Mouse (Mus musculus): Measurements from ENCODE around the gene Gpam. TPM values are rescaled to one million over a fixed set of nuclear protein-coding genes. Genes with fewer than 3 reads are reported as not detected.

Gene Gpam
- total RNA-seq, 4 experiments from 2014 or later: 90.2 to 104 (median 98.9) TPM

DNA sequence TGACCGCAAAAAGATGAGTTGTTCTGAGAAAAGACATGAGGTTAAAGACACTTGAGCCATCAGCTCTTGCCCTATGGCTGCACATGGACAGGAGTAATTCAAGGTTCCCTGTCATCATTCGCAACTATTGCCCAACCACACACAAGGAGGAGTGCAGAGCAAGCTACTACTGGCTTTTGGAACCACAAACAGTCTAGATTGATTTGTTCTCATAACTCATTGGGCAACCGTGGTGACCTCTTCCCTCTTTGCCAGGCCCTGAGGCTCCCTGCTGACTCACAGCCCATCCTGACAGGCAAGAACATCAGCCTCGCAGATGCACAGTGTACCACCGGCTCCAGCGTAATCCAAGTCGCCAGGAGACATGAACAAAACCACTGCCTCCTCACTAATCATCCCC lies 12.3 kb upstream of the Gpam start:
- DNase-seq (ENCODE audit: low spot score in 2 of 2): no peak

DNA sequence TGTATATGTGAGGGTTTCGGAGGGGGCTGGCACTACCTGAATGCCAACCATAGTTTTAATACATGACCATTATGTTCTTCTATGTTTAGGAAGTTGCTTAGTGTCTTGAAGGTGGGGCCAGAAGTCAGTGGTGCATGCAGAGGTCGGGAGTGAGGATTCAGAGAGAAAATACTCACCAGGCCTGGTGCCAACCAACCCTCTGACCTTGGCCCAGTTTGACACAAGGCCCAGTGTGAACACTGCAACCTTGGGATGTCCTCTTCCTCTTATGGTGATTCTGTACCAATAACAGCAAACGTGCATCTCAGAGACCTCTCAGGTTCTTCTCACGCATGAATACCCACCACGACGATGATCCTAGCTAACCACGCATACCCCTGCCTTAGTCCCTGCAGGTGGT lies 11.5 kb upstream of the Gpam start:
- DNase-seq (ENCODE audit: low spot score in 2 of 2): no peak

DNA sequence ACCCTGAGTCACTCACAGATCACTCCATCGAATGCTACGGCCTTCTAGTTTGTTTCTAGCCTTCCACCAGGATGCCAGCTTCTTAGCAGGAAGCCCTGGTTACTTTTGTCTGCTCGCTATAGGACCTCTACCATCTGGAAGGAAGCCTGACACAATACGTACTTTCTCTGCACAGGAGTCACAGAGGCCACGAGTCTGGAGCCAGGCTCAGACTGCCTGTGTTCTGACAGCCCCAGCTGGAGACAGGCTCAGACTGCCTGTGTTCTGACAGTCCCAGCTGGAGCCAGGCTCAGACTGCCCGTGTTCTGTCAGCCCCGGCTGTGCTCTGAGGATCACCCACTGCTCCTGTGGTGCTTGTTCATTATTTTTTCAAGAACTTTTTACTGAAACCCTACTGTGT lies 10.8 kb upstream of the Gpam start:
- no peak for DNase-seq (ENCODE audit: low spot score in 2 of 2)

DNA sequence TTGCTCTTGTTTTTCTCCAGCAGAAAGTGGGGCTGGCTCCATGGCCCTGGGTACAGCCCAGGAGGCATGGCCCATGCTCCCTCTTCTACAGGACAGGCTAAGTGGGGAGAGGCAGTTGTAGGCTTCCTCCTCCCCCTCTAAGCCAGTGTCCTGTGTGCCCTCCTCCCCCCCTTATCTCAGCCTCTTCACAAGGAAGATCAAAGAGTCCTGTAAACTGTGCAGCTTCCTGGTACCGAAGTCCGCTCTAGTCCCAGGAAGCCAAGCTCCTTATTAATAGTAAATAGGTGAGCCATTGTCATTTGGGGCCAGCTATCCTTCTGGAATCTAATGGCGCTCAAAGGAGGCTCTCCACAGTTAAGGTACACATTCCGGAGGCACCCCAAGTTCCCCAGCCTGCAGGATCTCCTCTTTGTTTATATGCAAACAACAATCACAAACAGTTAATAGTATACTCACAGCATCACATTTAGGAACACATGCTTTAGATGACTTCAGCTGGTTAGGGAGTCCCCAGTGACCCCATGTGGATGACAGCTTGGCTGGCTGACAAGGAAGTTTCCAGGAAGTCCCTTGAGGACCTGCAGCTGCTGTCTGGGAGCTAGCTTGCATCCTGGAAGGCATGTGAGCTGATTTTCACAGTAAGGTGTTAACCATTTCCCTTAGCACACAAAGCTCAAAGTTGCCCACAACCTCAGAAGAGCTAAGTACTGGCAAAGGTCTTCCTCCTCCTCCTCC lies 9.8 kb upstream of the Gpam start:
- DNase-seq (ENCODE audit: low spot score in 2 of 2): peak in 1 of 2 experiments; percentile 32

DNA sequence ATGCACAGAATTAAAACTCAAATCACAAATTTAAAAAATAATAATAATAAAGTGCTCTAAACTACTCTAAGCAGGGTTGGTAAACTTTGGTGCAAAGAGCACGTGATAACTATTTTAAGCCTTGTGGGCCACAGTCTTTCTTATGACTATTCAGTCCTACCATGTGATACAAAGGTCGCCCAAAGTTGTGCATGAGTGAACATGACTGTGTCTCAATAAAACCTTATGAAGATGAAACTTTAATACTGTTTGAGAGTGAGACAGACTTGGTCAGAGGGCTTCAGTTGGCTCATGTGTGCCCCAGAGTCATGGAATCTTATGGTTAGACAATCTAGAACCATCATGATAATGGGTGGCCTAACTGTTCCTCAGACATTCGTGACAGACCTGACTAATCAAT lies 8.9 kb upstream of the Gpam start:
- no peak for DNase-seq (ENCODE audit: low spot score in 2 of 2)

DNA sequence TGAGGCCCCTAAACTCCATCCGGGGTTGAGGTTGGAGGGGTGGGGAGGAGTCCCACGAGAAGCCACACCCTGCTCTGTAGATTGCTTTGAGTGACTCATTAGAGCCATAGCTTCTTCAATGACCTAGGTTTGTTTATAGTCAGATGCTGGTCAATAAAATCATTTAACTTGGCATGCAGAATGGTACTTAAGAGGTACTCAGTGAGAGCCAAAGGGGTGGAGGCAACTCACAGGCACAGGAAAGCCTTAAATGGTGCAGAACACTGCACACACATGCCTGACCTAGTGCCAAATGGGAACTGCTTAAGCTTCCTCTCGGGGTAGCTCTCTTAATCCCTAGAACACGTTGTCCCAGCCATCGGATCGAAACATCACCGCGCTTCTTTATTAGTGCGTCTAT lies 7.5 kb upstream of the Gpam start:
- no peak for DNase-seq (ENCODE audit: low spot score in 2 of 2)

DNA sequence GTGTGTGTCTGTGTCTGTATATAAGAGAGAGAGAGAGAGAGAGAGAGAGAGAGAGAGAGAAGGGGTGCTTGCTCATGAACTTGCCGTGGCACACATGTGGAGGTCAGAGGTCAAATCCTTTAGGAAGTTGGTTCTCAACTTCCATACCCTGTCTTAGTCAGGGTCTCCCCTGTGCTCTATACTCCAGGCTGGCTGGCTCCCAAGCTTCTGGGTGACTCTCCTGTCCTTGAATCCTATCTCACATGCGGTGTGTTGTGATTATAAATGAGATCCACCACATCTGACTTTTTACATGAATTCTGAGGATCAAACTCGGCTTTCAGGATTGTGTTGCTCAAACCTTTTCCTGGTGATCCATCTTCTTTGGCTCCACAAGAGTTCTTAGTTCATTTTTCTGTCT lies 5.4 kb upstream of the Gpam start:
- DNase-seq (ENCODE audit: low spot score in 2 of 2): no peak

DNA sequence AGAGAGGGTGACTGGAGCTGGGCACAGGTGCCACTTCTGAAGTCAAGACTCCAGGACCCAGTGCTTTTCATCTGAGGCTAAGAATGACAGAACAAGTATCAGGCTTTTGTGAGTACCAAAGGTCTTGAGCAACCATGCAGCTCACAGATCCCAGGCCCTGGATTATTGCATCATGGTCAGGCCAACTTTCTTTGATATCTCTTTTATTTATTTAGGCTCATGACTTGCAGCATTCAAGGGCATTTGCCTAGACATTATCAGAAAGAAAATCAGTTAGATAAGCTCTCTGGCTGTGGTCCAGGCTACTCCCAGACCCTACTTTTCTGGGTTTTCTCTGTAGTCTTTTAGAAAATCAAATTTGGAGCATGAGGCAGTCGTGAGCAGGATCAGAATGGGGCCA lies 4.7 kb upstream of the Gpam start:
- no peak for DNase-seq (ENCODE audit: low spot score in 2 of 2)

DNA sequence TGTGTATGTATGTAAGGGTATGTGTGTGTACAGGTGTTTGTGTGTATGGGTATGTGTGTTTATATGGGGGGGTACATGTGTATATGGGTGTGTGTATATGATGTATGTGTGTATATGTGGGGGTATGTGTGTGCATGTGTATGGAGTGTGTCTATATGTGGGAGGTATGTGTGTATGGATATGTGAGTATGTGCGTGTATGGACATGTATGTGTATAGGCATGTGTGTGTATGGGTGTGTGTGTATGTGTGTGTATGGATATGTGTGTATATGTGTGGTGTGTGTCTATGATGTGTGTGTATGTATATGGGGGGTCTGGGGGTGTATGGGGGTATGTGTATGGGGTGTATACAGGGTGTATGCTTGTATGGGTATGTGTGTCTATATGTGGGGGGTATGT lies 1.4 kb upstream of the Gpam start:
- no peak for DNase-seq (ENCODE audit: low spot score in 2 of 2)

DNA sequence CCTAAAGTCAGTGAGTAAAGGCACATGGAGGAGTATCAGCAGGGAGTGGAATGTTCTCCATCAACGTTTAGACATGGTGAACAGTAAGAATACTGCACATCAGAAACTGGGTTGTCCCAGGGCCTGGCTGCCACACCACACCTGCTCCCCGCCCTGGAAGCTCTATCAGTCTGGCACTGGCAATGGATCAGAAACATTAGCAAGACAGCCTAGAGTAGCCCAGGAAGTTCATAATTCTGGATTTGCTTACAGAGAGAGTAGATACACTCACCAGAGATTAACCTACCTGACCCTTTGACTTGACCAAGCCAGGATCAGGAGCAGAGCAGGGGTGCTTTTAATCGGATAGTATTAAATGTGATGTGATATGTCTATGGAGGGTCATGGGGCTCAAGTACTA lies 1.6 kb downstream of the Gpam start:
- DNase-seq (ENCODE audit: low spot score in 2 of 2): no peak

DNA sequence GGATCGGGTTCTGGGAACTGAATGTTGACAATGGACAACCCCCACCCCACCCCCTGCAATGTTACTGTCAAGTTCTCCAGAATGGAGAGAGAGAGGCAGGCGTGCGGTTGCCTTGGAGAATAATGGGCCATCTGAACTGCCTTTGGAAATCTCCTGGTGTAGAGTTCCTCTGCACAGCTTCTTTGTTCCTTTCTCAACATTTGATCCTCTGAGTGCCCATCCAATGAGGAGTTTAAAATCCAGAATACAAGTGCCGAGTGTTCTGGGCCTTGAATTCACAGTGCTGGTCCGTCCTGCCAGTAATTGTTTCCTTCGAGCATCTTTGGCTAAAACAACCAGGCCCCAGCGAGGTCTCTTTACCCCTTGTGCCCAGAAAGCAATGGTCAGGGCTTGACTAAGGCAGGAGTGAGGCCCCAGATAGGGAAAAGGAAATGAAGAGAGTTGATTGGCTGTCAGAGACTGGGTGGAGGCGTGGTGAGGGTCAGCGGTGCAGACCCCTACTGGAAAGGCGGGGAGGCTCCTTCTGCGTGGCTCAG lies 4.0 kb downstream of the Gpam start:
- no peak for DNase-seq (ENCODE audit: low spot score in 2 of 2)

DNA sequence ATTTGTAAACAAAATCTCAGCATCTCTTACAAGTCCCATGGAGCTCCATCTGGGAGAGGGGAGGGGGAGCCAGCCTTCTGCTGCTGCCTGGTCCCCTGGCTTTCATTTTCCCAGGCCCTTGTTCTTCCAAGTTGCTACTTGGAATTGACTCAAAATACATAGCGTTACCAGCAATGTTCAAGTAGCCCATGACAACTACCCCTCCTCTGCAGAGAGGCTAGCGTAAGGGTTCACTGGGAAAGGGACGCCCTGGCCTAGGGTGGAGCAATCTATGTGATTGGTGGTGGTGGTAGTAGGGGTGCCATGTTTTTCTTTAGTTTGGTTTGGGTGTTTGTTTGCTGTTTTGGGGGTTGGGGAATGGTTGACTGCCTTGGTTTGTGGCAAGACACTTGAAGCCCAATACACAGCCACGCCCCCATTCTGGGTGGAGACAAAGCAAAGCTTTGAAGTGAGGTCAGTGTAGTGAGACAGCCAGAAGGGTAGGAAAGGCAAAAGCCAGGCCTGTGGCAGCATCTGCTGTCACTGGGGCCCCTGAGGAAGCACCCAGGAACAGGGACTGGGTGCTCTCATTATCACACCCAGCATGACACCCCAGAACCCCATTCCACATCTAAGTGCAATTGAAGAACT lies 4.6 kb downstream of the Gpam start:
- no peak for DNase-seq (ENCODE audit: low spot score in 2 of 2)

DNA sequence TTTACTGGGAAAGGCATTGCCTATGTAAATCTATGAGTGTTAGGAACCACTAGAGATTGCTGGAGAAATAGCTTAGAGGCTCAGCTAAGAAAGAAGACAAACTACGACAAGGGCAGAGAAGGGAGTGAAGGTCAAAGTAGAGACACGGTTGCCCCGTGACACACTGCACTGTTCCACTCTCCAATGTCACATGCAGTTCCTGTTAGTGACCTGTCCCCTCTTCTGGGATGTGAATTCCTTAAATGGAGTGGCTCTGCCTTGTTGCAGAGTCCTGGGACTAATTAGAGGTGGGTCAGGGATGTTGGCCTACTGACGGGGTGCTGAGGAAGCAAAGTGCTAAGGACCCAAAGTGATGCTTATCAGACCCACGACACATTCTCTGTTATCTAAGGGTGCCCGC lies 5.2 kb downstream of the Gpam start:
- no peak for DNase-seq (ENCODE audit: low spot score in 2 of 2)

DNA sequence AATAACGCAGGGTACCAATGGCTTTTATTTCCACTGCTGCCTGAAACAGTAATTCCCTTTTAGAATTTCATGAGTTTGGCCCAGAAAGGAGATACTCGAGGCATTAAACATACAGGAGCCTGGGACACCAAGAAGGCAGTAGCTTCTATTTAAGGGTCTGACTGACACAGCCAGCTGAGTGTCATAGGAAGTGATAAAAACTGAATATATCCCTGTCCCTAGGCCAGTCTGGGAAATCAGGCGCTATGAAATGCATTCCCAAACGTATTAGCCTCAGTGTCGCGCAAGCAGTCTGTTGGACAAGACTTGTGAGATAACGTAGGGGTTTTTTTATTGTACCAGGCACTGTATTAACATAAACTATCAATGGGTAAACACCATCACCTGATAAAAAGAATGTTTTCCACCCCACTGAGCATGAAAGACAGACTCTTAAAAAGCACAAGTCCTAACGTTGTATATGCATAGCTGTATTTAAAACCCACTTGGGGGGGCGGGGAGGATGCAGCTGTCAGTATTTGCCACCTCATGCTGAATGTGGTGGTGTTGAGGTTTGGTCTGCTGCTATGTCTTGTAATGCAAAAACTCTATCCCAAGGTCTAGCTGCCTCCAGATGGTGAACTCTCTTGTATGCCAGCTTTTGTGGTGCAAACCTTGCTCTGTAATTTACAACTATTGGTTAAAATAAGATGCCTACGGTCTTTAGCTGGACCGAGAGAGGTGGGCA lies 6.4 kb downstream of the Gpam start:
- no peak for DNase-seq (ENCODE audit: low spot score in 2 of 2)

DNA sequence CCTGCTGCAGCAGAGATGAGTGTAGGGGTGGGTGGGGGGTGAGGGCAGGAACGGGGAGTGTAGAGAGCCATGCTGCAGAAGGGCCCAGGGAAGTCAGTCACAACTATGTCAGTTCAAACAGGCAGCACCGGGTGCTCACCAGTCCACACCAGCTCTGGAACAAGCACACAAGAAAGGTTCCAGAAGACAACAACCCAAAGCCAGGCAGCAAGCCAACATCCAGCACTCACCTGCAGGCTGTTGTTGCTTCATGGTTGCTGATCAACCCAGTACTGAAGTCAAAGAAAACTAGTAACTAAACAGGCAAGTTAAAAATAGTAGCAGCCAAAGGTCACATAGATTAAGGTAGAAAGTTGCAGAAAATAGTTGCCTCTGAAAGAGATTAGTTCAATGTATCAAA lies 7.5 kb downstream of the Gpam start:
- no peak for DNase-seq (ENCODE audit: low spot score in 2 of 2)

DNA sequence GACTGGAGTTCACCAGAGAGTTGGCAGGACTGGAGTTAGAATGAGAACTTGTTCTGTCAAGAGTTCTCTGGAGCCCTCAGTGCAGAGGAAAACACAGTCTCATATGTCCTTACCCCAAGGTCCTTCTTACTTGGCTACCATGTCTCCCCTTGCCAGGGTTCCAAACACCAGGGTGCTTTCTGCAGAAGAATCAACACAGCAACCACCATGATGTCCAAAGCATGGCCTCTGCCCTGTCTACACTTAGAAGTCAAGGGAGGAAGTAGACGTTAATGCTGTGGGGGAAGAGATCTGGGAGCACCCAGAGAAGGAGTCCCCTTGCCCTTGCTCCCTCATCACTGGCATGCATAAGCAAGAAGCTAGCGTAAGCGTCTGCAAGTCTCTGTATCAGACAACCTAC lies 9.0 kb downstream of the Gpam start:
- DNase-seq (ENCODE audit: low spot score in 2 of 2): no peak

DNA sequence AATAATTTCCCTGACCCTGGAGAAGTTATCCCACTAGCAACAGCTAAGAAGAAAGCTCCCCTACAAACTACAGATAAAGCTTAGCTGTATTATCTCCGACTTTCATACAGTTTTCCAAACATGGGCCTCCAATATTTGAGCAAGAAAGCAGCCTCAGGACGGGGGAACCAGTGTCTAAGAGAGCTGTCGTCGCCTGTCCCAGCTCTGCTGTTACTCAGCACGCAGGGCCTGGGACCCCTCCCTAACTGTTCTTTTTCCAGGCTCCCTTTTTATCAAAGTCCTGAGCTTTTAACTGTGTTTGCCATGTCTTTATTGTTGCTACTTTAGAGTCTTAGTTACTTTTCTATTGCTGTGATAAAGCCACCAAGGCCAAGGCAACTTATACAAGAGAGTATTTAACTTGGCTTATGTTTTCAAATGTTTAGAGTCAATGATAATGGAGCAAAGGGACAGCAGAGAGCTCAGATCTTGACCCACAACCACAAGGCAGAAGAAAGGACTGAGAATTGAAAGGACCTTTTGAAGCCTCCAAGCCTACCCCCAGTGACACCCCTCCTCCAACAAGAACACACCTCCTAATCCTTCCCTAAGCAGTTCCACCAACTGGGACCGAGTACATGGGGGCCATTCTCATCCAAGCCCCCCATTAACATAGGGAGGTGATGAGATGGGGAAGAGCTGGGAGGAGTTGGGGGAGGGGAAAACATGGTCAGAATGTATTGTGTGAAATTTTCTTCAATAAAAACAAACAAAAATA lies 9.8 kb downstream of the Gpam start:
- no peak for DNase-seq (ENCODE audit: low spot score in 2 of 2)

DNA sequence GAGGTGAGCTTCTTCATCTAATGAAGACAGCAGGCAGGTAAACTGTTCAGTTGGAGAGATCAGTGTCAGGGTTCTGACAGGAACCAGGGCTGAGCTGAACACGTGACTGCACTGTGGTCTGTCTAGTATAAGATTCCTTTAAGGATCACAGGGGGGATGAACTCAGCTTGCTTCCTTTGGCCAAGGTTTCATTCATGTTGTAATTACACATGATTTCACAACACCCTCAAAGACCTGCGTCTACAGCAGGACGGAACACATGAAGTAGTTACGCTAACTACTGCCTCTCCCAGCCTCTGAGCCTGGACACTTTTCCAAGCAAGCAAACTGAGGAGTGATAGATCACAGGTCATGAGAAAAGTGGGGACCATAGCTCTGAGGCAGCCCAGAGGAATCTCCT lies 11.5 kb downstream of the Gpam start:
- DNase-seq (ENCODE audit: low spot score in 2 of 2): no peak

DNA sequence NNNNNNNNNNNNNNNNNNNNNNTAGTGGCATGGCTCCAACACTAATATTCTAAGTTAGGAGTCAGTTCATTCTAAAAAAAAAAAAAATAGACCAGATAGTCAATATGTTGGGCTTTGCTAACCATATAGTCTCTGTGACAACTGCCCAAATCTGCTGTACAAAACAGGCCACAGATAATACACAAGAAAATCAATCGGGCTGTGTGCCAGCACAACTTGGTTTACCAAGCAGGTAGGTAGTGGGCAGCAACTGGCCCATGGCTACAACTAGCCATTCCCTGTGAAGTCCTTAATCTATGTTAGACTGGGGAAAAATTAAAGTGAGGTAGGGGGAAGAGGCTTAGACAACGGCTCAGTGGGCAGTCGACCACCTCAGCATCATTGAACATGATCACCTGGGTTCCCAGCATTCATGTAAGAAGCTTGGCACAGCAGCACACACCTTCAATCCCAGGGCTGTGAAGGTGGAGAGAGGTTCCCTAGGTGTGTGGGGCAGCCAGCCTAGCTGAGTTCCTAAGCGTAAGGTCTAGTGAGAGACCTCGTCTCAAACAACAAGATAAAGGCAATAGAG lies 12.1 kb downstream of the Gpam start:
- DNase-seq (ENCODE audit: low spot score in 2 of 2): no peak

DNA sequence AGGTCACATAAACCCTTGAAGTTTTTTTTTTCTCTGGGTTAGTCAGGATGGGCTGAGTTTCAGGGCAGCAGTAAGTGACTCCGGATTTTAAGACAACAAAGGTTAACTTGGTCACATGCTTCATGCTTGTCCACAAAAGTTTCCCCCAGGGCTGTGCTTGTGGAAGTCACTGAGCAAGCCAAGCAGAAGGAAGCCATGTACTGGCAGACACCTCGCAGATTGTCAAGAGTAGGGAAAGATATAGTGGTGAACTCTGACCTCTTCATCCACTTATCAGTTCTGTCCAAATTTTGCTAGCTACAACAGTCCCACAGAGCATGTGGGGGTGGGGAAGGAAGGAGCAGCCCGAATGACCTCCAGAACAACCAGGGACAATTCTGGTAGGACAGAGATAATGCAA lies 19.1 kb downstream of the Gpam start:
- DNase-seq (ENCODE audit: low spot score in 2 of 2): no peak

DNA sequence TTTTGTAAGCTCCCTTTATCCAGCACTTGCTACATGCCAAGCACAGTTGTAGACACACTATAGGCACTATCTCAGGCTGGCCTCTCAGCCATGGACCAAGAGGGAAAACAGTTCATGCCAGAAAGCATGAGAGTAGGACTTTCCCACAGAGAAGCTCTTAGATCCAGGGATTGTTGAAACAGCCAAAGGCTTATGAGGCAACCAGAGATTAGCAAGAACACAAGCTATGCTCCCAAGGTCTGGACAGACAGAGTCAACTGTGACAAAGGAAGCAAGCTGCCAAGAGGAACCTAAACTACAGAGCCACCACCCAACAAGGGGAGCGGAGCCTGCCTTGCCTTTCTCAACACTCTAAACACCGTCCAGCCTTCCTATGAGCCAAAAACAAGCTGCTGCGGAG lies 21.1 kb downstream of the Gpam start:
- DNase-seq (ENCODE audit: low spot score in 2 of 2): no peak
